20 mouse cellular contexts compared by ENCODE assay signal in genomic region chr2:91894716-91895115, GRCm38 (mm10). TPM values are rescaled to one million over a fixed set of nuclear protein-coding genes. Genes with fewer than 3 reads are reported as not detected.
"Had no signal": no experiment of that assay in that cellular context is flagged by ENCODE, and none has a peak within 500 bp of the region (broad histone marks: within the 10 kb centered on the region; RNA-seq: fewer than 3 reads in every experiment).

No protein-coding gene starts in this region.

- H3K27me3 ChIP-seq: megakaryocyte, embryonic 14.5 days; midbrain, embryonic 12.5 days; neural tube, embryonic 12.5 days; stomach, embryonic 15.5 days had no signal

- H3K4me3 ChIP-seq: megakaryocyte, embryonic 14.5 days; midbrain, embryonic 12.5 days; neural tube, embryonic 12.5 days; stomach, embryonic 15.5 days had no signal

- ATAC-seq: midbrain, embryonic 16.5 days had no signal

- DNase-seq: lung, adult 18-20 months; lung, embryonic 14.5 days; lung, postnatal 10 days; lung, postnatal 4 days; midbrain, embryonic 14.5 days; right cerebral cortex, postnatal 14 days; thymus, adult 2 months; thymus, postnatal 25 days; thymus, postnatal 4 days had no signal

- H3K9me3 ChIP-seq: megakaryocyte, embryonic 14.5 days; midbrain, embryonic 12.5 days; neural tube, embryonic 12.5 days; stomach, embryonic 15.5 days had no signal

- H3K9ac ChIP-seq: lung, embryonic 14.5 days; midbrain, embryonic 12.5 days; neural tube, embryonic 12.5 days; stomach, embryonic 15.5 days had no signal

- H3K27ac ChIP-seq: midbrain, embryonic 12.5 days; neural tube, embryonic 12.5 days; stomach, embryonic 15.5 days; stomach, postnatal 0 days had no signal

- H3K4me1 ChIP-seq: midbrain, embryonic 12.5 days; neural tube, embryonic 12.5 days; stomach, embryonic 15.5 days had no signal

RNA-seq across cellular contexts. Expression of gene Chrm4, which starts 32.3 kb away (rescaled TPM):
- total RNA-seq: monocyte, adult 5-6 weeks; neutrophil, adult 5-6 weeks had no signal

RNA-seq across cellular contexts. Expression of gene Mdk, which starts 37.4 kb away (rescaled TPM):
- total RNA-seq: monocyte, adult 5-6 weeks had no signal

RNA-seq across cellular contexts. Expression of gene Gm9821, which starts 50.8 kb away (rescaled TPM):
- polyA plus RNA-seq: midbrain, embryonic 16.5 days; spleen, adult 2 months; testis, adult 2 months; urinary bladder, adult 2 months had no signal
